Mouse (Mus musculus): ENCODE results near the gene Phlpp1.

Gene Phlpp1

DNA sequence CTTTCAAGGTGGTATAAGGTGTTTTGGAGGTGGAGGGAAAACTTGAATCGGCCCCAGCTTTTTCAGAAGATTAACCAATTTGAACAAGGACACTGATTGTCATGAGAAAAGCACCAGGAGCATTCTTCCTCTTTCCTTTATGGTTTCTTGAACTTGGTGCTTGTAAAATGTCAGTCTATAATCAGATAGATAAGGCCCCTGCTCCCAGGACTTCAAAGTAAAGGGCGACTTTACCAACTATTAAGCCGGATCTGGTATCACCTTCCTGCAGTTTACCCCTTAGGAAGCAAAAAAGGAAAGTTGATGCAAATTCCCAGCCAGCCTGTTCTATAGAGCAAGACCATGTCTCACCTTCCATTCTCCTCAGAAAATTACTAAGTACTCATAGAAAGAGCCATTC, 21.9 kb downstream of the Phlpp1 start:
- DNase-seq (ENCODE audit: low spot score in 2 of 2) = no peak

DNA sequence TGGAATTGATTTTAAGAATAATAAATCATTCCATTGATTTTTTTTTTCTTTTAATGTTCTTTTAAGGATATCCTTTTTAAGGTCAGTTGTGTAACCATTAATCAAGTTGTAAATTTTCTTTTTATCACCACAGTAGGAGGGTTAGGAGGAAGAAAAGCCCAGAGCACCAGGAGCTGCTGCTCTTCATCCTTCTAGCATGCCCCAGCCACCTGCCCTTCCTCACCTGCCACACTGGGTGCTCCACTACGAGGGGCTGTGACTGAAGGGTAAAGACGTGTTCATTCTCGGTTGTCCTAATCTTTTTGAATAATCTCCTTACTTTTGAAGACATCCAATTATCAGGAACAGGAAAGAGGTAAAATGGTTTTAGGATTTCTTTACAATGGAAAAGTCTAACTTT, 22.7 kb downstream of the Phlpp1 start:
- no peak for DNase-seq (ENCODE audit: low spot score in 2 of 2)

DNA sequence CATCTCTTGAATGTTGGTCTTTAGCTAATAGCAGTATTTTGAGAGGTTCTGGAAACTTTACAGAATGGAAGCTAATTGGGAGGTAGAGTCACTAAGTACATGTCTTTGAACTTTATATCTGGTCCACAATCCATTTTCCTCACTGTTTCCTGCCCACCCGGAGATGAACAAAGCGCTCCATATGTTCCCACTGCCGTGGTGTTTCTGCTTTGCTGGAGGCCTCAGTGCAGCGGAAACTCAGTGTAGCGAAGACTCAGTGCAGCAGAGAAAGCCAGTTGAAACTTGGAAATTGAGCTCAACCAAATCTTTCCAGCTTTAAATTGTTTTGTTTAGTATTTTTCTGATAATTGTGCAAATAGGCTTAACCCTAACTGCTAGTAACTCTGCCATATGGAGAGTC, 26.4 kb downstream of the Phlpp1 start:
- DNase-seq (ENCODE audit: low spot score in 2 of 2) = no peak

DNA sequence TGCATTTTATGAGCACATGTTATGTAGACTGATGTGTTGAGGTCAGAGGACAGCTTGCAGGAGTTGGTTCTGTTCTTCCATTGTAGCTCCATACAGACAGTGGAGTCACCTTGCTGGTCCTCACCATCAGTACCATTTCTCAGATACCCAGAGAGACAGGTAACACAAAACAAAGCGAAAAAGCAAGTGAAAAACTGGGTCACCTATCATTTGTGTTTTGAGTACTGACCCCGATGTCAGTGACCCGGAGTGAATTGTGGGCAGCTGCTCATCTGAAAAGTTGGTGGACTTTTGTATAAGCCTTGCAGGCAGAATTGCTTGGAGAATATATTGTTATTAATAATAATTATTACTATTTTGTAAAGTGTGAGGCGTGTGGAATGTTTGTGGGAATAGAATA, 27.6 kb downstream of the Phlpp1 start:
- DNase-seq (ENCODE audit: low spot score in 2 of 2) = no peak

DNA sequence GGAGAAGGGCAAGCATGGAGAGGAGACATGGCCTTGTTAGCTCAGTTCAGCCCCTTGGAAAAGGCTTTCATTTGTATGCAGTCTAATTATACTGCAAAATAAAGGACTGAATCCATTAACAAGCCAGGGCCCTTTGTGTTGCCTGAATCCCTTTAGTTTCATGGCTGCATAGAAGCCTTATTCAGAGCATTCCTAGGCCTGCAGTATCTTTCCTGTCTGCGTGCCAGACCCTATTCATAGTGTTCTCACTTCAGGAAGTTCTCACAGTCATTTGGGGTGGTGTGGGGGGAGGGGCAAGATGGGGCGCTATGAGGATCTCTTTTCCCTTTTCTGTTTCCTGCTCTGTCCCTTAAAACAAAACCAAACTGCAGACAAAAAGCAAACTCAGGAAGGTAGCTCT, 28.1 kb downstream of the Phlpp1 start:
- peak; percentile 64 to 82 for DNase-seq (ENCODE audit: low spot score in 2 of 2)

DNA sequence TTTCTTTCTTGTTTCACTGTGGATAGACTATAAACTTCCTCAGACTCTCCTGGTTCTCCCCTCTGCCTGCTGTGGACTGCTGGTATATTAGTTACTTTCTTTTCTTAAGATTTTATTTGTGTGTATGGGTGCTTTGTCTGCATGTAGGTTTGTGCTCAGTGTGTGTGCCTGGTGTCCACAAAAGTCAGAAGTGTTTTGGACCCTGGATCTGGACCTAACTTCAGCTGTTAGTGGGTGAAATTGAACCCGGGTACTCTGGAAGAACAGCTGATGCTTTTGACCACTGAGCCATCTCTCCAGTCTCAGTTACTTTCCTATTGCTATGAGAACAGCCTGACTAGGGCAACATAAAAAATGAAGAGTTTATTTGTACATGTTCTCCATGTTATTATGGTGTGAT, 29.5 kb downstream of the Phlpp1 start:
- DNase-seq (ENCODE audit: low spot score in 2 of 2) = no peak

DNA sequence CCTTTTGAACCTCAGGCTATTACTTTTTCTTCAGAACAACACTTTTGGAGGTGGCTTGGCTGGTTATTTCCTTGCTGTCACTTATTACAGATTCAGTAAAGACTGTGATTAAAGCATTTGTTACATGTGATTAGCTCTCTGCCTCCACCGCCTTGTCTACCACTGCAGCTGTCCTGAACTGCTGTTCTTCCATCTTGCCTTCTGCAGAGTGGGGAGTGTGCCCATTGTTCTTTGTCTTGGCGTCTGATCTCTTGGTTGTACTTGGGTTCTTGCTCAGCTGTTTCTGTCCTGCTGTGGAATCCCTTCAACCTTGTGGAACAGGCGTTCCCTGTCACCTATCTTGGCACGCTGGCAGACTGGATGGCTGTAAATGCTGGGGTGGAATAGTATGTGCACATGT, 30.4 kb downstream of the Phlpp1 start:
- no peak for DNase-seq (ENCODE audit: low spot score in 2 of 2)

DNA sequence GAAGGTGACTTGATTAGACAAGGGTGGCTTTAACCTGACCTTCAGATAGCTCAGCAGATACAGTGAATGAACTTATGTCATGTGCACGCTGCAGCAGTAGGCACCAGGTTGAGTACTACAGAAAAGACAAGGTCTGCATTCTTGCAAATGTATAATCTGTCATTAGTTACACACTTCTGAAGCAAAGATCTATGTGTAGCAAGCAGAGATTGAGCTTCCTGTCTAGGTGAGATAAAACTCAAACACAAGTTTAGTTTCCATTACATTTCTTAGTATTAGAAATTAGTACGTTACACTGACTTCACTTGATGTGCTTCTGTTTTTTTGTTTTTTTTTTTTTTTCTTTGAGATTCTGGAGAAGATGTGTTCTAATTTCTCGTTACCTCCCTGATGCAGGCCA, 32.4 kb downstream of the Phlpp1 start:
- no peak for DNase-seq (ENCODE audit: low spot score in 2 of 2)

DNA sequence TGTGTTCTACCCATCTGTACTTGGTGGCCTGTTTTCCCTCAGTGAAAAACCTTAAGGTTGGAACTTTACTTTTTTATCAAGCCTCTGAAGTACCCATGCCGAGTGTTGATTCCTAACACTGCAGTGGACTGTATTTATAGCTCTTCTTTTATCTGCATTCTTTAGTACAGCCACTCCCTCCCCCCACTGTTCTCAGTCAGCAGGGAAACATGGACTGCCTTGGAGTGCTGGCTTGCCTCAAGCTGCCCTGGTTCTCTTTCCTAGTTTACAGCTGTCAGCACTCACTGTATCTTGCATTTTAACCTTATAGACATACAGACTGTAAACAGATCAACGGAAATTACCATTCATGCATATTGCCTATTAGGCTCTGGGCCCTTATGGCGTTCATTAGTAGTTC, 32.8 kb downstream of the Phlpp1 start:
- DNase-seq (ENCODE audit: low spot score in 2 of 2) = no peak

DNA sequence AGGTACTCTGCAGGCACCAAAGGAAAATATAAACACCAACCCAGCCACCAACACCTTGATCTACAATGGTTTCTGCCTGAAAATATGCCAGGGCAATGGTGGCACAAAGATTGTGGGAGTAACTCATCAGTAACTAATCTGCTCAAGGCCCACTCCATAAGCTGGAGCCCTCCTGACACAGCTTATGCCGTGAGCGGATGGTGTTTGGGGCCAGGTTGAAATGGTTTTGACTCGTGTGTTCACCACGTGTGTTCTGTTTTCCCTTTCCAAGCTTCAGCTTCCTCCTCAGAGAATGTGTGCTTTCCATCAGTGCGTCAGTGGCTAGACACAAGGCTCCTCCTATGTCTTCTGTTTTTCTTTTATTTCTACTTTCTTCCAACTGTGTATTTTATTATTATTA, 37.0 kb downstream of the Phlpp1 start:
- no peak for DNase-seq (ENCODE audit: low spot score in 2 of 2)

DNA sequence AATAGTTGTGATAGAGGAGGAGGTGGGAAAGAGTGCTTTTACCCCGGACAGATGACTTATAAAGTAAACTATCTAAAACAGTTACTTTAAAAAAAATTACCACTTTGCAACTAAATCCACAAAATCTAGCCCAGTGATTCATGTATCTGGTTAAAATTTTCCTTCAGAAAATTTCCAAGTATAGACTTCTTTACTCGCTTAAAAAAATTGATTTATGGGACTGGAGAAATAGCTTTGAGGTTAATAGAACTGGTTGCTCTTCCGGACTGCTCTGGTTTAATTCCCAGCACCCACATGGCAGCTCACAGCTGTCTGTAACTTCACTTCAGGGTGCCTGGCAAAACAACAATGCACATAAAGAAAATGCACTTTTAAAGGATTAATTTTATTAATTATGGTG, 38.9 kb downstream of the Phlpp1 start:
- DNase-seq (ENCODE audit: low spot score in 2 of 2) = no peak

DNA sequence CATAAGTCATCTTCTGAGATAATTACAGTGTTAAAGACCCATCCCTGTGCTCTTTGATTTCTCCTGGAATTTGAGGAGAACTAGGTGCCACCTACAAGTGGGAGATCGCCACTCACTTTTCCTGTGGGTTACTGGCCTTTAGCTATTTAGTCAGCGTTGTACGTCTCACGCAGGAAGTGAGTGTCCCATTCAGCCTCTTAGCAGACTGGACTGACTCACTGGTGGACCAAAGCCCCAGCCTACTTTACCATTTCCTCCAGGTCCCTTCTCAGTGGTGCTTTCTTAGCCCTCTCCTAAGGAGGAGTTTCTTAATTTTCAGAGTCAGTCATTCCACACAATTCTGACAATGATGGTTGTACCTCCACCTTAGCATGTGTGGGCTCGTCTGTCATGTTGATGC, 39.6 kb downstream of the Phlpp1 start:
- no peak for DNase-seq (ENCODE audit: low spot score in 2 of 2)

DNA sequence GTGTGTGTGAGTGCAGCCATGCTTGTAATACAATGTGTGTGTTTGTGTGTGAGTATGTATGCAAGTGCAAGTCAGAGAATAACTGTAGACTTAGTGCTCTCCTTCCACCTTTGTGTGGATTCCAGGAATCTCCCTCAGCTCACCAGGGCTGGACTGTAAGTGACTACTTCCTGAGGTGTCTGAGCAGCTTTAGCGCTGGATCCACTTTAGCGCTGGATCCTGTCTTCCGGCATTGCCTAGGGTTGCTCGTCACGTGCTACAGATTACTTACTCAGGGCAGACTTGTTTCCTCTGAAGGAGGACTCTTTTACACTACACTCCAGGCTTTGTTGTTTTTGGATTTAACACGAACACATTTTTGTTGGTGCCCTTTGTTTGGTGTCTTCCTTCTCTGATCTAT, 48.9 kb downstream of the Phlpp1 start:
- DNase-seq (ENCODE audit: low spot score in 2 of 2) = no peak

DNA sequence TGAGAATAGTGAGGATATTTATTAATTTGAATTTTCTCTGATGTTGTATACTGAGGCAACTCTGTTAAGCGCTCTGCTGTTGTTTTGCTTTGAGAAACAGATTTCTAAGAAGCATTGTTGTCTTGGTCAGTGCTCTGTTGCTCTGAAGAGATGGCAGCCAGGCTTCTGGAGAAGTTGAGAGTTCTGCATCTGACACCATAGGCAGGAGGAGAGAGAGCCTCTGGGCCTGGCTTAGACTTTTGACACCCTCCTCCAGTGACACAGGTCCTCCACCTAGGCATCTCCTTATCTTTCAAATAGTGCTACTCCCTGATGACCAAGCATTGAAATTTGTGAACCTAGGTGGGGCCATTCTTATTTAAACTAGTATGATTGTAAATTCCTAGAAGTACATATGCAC, 49.8 kb downstream of the Phlpp1 start:
- no peak for DNase-seq (ENCODE audit: low spot score in 2 of 2)

DNA sequence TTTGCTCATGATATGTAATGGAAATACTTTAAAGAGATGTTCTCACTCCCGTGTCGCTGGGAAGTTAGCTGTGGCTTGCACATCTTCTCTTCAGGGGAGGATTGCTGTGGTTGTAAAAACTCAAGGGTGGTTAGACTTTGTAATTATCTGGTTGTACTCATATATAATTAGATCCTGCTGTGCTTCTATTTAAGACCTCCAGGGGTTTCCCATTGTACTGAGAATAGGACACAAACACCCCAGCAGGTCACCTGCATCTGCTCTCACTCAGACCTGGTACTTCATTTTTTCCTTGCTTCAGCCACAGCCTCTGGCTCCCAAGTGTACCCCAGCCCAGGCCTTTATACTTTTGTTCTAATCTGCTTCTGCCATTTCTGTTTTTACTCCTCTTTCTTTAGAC, 50.4 kb downstream of the Phlpp1 start:
- no peak for DNase-seq (ENCODE audit: low spot score in 2 of 2)

DNA sequence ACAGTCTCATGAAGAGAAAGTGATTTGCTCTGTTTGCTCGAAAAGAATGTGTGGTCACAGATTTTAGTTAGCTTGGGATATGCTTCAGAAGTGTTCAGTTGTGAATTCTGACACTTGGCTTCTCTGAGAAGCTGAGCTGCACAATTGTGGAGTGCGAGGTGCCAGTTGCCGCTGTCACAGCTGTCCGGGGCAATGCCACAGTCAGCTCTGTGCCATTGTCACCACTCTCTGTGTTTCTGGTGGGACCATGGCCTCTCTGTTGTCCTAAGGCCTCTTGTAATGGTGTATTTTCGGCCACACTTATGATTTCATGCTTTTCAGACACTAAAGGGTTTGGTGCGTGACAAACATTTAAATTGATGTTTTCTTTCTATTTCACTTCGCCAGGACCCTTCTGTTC, 55.1 kb downstream of the Phlpp1 start:
- DNase-seq (ENCODE audit: low spot score in 2 of 2) = no peak

DNA sequence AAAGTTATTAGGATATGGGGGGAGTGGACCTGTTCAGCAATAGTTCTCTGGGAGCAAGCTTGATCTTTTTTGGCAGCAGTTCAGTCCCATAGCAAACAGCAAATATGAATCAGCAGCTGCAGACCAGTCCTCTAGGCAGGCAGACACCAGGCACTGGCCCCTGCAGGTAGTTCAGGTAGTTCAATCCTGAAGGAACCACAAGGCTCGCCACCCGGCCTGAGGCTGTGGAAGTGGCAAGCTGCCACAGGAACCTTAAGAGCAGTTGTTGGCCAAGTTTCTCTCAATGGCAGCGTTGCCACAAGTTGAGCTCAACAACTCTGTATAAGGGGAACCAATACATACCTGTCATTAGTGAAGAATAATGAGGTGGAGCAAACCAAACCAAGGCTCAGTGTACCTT, 58.8 kb downstream of the Phlpp1 start:
- no peak for DNase-seq (ENCODE audit: low spot score in 2 of 2)

DNA sequence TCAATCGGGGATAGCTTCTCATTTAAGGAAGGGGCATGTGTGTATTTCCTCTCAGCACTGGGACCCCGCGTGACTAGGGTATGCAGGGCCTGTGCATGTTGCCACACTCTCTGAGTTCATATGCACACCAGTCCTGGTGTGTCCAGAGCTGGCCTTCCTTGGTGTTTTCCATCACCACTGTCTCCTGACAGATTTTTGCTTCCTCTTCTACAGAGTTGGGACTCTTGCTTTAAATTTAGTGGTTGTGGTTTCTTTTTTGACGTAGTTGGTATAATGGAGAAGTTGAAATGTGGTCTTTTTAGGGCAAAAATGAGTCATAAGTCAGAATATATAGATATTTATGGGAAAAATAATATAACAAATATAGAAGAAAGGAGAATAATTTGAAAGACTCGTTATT, 59.8 kb downstream of the Phlpp1 start:
- DNase-seq (ENCODE audit: low spot score in 2 of 2) = no peak

DNA sequence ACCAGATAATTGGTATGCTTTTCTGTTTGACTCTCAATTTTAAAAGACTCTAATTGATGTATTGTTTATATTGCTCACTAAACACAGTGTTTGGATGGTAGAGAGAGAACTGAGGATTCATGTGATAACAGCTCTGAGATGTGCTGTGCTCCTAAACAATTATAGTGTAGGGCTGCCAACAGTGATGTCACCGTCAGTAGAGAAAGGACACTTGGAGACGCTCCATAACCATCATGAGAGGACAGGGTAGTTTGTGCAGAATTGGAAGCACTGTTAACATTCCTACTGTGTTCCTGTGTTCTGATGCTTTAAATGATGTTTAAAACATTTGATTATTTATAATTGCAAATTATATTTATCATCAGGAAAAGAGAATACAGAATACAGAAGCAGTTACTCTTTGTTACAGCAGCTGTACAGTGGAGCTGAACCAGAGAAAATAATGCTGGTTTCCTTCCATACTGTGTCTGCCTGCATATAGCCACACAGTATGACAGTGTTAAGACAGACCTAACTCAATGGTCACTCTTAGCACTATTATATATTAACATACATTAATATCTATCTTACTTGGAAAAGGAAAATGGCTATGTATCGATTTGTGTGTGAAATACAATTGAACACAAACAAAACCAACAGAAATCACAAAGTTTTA, 60.4 kb downstream of the Phlpp1 start:
- DNase-seq (ENCODE audit: low spot score in 2 of 2) = no peak

DNA sequence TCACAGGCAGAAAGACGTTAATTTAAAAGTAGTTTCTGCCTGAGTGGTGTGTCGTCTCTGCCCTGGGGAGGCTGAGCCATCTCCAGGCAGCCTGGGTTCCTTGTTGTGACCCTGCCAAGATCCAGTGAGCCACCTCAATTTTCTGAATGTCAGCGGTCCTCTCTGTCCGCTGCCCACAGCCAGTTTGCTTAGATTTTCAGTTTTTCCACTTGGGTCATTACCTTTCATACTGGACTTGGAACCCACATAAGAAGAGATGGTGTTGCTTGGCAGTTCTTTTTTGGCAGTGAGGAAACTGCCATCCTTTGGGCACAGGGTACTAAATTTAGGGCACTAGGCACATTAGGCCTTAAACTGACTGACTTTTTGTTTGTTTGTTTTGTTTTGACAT, 60.9 kb downstream of the Phlpp1 start:
- no peak for DNase-seq (ENCODE audit: low spot score in 2 of 2)

DNA sequence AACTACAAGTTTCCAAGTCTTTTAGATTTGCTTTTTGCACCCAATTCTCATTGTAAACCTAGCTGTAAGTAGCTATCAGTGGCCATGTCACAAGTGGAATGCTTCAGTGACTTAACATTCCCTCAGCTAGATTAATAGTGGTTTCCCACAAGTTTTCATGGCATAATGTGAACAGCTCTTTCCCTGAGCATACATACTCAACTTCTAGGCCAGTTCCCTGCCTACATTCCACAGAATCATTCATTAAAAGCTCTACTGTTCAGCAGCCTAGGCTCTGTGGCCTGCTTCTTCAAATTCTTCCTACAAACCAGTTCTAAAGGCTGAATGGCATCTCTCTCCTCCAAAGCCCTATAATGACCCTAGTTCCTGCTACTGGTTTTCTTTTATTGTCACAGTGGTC, 65.4 kb downstream of the Phlpp1 start:
- DNase-seq (ENCODE audit: low spot score in 2 of 2) = no peak

DNA sequence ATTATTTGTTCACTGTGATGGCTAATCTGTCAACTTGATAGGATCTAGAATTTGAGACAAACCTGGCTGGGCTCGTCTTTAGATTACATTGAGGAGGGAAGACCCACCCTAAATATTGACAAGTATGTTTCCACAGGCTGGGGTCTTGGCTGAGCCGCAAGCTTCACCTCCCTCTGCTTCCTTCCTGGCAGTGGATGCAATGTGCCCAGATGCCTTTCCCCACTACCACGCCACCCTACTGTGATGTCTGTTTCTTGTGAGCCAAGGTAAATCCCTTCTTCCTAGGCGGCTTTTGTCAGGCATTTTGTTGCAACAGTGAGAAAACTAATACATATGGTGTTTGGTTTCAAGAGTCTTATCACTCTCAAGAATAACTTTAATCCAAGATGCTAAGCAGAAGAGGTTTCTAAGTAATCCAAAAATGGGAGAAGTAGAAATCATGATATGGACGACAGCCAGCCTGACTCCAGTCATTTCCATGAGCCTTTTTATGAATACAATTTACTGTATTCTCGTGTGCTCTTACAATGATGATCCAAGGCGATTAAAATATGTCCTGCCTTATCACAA, 68.6 kb downstream of the Phlpp1 start:
- no peak for DNase-seq (ENCODE audit: low spot score in 2 of 2)

DNA sequence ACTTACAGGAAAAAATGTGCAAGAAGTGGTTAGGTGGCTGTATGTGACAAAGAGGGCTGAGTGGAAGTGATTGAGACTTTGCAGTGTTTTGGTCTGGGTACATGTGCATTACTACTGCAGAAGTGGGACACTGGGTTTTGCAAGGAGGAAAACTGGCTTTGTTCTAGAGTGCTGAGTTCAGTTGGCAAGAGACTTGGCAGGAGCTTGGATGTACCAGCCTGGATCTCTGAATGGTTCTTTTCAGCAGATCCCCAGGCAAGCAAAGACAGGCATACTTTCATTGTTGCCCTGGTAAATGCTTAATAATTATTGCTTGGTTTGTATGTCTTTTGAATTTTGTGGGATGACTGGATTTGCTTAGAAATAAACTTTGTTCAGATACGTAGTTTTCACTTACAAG, 69.5 kb downstream of the Phlpp1 start:
- DNase-seq (ENCODE audit: low spot score in 2 of 2) = peak in 1 of 2 experiments; percentile 60

DNA sequence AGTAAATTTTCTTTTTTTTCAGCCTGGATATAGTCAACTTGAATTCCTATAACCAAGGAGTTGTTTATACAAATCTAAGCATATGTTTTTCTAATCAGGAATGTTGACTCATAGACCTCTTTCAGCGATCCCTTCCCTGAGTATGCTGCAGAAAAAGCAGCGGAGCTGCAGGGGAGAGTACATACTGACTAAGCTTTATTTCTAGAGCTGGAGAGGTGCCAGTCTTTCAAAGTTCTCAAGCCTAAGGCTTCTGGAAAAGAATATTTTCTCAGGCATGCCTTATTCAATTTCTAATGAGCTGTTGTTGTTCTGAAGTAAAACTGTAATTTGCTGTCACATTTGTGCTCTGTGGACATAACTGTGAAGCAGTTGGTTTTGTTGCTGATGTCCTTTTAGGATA, 70.6 kb downstream of the Phlpp1 start:
- peak in 1 of 2 experiments; percentile 45 for DNase-seq (ENCODE audit: low spot score in 2 of 2)

Measured in frontal cortex, postnatal 36 days (tissue).